Mouse (Mus musculus) lung, adult 18-20 months (tissue): ENCODE data around the gene Taf1c.

Experiments
- DNase-seq, 2 experiments: peaks; one replicate each; pipeline ENCODE4 v3.0.0; 2022; ENCODE audit warnings: mixed read lengths in 2 of 2

Gene Taf1c

GRCm38 (mm10) chr8:119569881-119570280 is 35.1 kb downstream of the Taf1c start:
- no peak for DNase-seq

GRCm38 (mm10) chr8:119568951-119569350 is 36.1 kb downstream of the Taf1c start:
- DNase-seq = no peak

- no peak for DNase-seq
Measured at GRCm38 (mm10) chr8:119568251-119568650, 36.8 kb downstream of the Taf1c start.

- DNase-seq = no peak
Measured at GRCm38 (mm10) chr8:119566367-119566766, 38.7 kb downstream of the Taf1c start.

GRCm38 (mm10) chr8:119563849-119564251 is 41.2 kb downstream of the Taf1c start:
- DNase-seq = no peak

GRCm38 (mm10) chr8:119559402-119559720 is 45.7 kb downstream of the Taf1c start:
- no peak for DNase-seq

GRCm38 (mm10) chr8:119558603-119559401 is 46.2 kb downstream of the Taf1c start, which contains the start of gene Mbtps1:
Mbtps1 (minus strand) TSS chr8:119558735.
- peak; percentile 95 to 97 for DNase-seq

GRCm38 (mm10) chr8:119557821-119558602 is 47.0 kb downstream of the Taf1c start:
- DNase-seq = peak in 1 of 2 experiments; percentile 76

- DNase-seq = no peak
Measured at GRCm38 (mm10) chr8:119557132-119557531, 47.9 kb downstream of the Taf1c start.

GRCm38 (mm10) chr8:119555861-119556260 is 49.2 kb downstream of the Taf1c start:
- DNase-seq = no peak

GRCm38 (mm10) chr8:119552967-119553366 is 52.1 kb downstream of the Taf1c start:
- no peak for DNase-seq

- no peak for DNase-seq
Measured at GRCm38 (mm10) chr8:119548560-119549113, 56.4 kb downstream of the Taf1c start.
